Mouse (Mus musculus) ovary, adult 18-20 months (tissue): ENCODE data around the gene Gm17027.
"Not testable (repeated sequence)": the region's sequence is repeated elsewhere in the genome, so short reads cannot be mapped to it uniquely, and the experiment has no call there.

Experiments used
- DNase-seq: peaks from one replicate; pipeline ENCODE4 v3.0.0; 2022; ENCODE audit warnings: low spot score, mixed read lengths

Gene Gm17027

GRCm38 (mm10) chr14:42162522-42162921, at the start of gene Gm17027:
TSS of gene Gm17027 (minus strand) at chr14:42162622.
- not testable (repeated sequence) for DNase-seq

- DNase-seq, result not testable (repeated sequence)
Observed at GRCm38 (mm10) chr14:42190691-42191090, 28.3 kb upstream of the Gm17027 start, which contains the start of gene Gm3573. TSS of gene Gm3573 (minus strand) at chr14:42190791.

DNA sequence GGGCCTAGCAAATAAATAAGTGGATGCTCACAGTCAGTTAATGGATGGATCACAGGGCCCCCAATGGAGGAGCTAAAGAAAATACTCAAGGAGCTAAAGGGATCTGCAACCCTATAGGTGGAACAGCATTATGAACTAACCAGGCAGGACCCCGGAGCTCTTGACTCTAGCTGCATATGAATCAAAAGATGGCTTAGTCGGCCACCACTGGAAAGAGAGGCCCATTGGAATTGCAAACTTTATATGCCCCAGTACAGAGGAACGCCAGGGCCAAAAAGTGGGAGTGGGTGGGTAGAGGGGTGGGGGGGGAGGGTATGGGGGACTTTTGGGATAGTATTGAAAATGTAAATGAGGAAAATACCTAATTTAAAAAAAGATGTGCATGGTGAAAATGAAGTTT, 21.5 kb upstream of the Gm17027 start:
- DNase-seq, result peak; percentile 4

DNA sequence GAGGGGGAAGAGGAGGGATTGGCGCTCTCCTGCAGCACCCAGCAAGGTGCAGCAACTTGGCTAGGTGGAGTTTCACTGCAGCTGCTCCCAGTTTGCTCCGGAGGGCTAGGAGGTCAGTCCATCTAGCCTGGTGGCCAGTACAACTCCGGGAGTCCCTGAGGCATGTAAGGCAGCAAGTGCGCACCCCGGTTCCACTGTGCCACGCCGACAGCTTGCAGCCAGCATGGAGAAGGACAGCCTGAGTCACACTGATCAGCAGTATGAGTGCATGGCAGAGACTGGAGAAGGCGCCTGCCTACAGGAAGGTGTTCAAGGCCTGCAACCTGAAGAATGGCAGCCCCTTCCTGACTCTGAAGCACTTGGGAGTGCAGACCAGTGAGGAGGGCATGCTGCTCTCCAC, 27.9 kb downstream of the Gm17027 start:
- DNase-seq, result not testable (repeated sequence)

GRCm38 (mm10) chr14:42133806-42134205, 28.6 kb downstream of the Gm17027 start:
- DNase-seq, result not testable (repeated sequence)

- DNase-seq, result not testable (repeated sequence)
Observed at GRCm38 (mm10) chr14:42117269-42117668, 45.2 kb downstream of the Gm17027 start, which contains the start of gene Gm7951. TSS of gene Gm7951 (minus strand) at chr14:42117369.
